Mouse (Mus musculus) retina, adult 2 months (tissue): ENCODE results near the gene Sh2b3.

Experiments used
- DNase-seq: peaks from one replicate; pipeline ENCODE4 v3.0.0-alpha.2; 2012; ENCODE audit warnings: low read depth, low spot score

Sh2b3 gene

DNA sequence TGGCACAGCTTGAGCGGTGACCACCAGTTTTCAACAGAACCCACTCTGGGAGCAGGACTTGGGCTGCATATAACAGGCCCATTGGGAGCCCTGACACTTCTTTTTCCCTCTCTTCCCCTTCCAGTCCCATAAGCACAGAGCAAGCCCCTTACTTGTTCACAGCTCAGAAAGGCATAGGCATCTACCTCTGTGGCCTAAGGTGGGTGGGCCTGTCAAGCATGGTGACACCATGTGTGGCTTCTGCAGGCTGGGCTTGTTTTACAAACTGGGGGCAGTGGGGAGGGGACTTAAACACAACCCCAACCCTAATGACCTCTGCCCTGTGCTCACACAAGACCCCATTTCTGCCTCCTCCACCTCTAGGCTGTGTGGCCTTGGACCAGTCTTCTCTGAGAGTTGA is 13.8 kb downstream of the Sh2b3 start:
- DNase-seq: no peak

DNA sequence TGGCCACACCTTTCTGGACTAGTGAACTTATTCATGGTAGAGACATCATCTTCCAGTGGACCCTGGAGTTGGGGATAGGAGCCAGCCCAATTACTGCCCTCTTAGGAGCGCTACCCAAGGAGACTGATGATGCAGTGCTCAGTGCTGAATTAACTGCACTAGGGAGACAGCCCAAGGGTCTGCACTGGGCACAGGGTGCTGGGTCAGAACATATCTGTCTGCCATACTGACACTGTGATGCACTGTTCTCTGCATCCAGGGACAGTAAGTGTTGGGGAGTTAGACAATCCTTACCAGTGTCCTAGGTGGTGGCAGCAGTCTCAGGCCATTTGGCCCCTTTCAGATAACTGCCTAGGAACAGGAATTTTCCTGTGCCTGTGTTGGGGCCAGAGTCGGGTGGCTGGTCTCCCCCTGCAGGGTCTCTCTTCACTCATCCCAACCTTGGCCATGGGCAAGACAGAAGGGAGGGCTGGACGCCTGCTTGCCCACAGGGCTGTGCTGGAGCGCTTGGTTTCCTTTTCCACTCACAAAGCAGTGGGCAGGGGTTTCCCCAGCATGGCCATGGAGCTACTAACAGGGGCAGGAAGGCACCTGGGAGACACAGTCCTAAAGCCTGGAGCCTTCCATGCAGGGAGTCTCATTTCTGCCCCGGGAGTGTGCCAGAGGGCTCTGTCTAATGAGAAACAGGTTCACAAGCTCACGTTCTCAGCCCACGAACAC is 14.5 kb downstream of the Sh2b3 start:
- no peak for DNase-seq

DNA sequence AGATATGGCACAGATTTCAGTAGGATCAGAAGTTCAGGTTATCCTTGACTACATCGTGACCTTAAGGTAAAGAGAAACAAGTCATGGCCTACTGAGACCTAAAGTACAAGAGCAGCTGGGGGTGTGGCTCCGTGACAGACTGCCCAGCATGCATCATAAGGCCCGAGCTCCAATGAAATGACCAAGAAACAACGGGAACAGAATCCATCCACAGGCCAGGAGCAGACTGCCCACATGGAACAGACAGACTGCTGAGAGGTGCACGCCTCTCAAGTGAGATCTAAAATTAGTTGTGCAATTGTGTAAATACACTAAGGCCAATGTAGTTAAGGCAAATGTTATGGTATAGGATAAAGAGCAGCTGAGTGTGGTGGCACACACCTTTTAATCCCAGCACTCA is 15.9 kb downstream of the Sh2b3 start:
- no peak for DNase-seq

DNA sequence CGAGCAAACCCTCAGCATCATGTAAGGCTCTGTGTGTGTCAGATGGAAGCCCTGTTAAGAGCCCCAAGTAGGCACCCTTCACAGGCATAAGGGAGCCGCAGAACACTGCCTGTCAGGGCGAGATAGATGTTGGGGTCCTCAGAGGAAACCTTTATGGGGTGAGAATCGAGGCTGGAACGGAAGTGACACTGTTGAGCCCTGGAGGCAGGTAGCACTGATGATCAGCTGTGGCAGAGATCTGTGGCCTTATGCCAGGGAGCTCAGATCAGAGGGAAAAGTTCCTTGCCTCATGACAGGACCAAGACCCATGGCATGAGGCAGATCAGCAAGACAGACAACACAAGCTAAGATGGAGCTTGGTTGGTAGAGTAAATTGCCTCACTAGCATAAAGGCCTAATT is 16.3 kb downstream of the Sh2b3 start:
- DNase-seq: no peak

DNA sequence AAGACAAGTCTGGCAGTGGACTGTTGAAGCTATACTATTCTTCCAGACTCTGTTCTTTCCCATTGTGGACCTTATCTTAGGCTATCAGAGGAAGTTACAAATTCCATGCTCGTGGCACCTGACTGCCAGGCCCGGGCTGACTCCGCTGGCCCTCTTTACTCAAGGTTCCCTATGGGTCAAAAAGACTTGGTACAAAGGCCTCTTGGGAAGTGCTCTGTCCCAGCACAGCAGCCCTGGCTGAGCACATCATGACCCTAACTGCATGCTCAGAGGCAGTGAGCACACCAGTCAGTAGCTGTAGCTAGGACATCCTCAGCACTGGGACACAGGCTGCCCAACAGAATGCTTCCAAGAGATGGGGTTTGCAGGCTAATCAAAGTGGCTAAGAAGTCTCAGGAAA is 16.8 kb downstream of the Sh2b3 start:
- no peak for DNase-seq

- no peak for DNase-seq
Observed at GRCm38 (mm10) chr5:121820161-121820560, 17.3 kb downstream of the Sh2b3 start.

DNA sequence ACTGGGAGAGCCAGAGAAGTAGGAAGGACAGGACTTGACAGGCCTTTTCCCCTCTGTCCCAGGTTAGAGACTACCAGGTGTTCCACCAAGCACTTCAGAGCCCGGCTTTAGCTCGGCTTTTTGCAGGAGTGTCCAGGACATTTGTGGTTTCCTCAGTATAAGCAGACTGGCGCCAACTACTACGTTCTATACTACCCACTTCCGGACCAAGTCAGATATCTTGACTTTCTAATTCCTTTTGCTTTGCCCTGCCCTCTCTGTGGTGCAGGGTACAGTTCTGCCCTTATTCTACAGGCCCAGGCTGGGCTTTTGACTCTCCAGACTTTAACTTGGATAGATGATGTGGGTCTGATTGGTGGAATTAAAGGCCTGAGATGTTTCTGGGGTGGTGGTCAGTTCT is 17.9 kb downstream of the Sh2b3 start:
- no peak for DNase-seq

DNA sequence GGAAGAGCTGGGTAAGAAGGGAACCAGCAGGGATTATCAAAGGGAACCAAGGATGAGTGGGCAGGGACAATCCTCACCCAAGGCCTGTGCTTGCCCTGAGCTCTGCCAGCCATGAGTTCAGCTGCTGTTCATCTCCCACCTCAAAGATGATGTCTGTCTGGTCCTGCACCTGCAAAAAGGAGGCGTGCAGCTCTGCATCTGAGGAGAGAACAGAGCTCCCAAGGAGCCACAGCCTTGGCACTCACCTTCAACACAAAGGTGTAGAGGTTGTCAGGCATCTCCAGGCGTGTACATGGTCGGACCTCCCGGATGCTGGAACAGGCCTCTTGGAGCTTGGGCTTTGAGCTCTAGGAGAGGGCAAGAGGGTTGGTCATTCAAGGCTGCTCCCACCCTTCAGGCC is 18.6 kb downstream of the Sh2b3 start:
- no peak for DNase-seq

DNA sequence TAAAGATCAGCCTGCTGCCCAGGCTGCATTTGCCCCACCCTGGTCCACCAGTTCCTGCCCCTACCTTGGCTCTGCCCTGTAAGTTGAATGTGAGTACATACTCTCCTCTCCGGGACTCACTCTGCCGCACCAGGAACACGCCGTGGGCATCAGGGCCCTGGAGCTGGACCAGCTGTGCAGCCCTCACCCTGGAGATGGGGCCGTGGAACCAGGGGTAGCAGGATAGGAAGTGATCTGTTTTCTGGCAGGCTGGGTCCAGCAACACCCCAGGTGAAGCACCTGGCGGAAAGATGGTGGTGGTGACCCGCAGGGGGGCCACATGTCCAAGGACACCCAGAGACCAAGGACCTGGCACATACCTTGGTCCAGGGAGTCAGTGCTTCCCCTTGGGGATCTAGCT is 19.0 kb downstream of the Sh2b3 start:
- no peak for DNase-seq

DNA sequence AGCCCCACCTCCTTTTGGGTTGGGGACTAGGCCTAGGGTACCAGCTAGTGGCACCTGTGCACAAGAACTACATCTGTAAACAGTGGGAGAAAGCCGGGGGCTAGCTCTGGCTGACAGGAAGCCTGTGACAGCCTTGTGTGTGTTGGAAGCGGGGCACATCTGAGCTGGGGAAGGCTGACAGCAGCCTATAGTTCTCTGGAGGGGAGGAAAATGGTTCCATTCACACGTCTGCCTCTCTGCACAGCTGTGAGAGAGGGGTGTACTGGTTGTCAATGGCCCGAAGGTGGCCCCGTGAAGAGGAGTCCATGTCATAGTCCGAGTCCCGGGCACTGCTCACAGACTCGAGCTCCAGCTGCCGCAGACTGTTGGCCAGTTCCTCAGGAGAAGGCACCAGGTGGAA is 19.9 kb downstream of the Sh2b3 start:
- DNase-seq: no peak

GRCm38 (mm10) chr5:121816611-121817010 is 20.8 kb downstream of the Sh2b3 start:
- DNase-seq: no peak

- DNase-seq: no peak
Observed at GRCm38 (mm10) chr5:121815867-121816380, 21.5 kb downstream of the Sh2b3 start.

DNA sequence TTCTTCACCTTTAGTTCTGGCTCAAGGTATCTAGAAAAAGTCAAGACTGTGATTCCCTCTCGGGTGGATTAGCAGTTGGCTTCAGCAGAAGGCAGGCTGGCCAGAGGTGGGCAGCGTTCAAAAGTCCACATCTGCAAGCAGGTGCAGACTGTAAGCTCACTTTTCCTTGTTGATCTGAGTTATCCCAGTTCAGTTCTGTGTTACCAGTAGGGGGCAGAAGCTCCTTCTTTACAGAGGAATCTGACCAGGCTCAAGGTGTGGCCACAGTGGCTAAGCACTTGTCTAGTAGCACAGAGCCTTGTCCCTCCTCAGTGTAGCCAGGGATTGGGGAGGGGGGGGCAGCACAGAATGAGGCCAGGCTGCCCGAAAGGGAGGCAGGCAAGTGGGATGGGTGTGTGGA is 22.4 kb downstream of the Sh2b3 start:
- no peak for DNase-seq

DNA sequence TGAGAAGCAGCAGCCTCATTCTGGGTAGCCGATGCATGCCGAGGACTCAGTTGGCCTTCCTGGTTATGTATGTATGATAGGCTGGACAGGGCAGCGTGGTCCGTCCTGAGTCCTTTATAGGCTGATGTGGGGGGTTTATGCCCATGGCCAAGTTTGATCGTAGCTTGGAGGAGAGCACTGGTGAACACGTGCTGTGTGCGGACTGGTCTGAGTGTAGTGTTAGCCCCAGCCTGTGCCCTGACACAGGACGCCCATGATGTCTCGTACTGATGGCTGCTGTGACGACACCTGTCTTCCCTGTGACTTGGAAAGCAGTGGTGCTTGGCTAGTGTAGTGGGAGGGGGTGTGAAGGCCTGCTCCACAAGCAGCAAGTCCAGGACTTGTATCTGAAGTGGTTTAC is 23.7 kb downstream of the Sh2b3 start:
- DNase-seq: no peak

DNA sequence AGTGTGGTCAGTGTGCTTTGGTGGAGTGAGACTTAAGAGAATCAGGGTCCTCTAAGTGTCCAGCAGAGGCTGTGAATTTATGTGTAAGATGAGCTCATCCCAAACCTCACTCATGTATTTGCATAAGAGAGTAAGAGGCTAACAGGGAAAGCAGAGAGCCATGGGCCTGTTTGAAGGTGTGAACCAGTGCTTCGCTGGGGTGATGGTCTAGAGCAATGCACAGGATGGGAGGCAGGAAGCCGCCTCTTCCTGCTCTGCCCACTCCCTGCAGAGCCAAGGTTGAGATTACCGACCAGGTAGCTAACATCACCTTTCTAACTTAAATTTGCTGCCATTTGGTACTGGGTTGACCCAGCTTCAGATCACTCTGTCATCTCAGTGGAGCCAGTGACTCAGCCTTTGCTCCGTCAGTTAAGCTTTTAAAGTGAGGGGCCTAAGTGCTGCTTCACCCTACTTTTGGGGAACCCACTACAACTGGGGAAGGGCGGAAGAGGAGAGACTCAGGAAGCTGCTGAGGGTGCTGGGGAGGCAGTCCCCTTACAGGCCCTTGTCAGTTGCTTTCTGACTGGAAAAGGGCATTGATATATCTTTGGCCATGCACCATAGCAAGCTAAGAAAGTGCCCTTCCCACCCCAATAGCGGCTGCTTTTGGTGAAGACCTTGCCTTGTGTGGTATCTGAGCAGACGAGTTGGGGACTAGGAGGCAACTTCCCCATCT is 24.8 kb downstream of the Sh2b3 start:
- DNase-seq: no peak

DNA sequence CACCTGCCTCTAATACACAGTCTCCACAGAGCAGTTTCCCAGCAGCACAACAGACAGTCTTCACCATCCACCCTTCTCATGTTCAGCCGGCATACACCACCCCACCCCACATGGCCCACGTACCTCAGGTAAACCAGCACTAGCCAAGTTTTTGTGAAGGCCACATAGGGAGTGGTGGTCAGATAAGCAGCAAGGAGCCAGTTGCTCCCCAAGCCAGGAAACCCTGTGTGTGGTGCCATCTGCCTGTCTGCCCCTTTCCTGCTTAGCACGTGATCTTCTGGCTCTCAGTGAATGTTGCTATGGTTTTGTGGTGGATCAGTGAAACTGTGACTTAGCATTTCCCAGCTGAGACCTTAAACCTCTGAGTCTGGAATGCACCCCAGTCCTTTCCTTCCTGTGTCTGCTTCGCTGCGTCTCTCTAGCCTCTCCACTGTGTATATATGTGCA is 25.9 kb downstream of the Sh2b3 start:
- no peak for DNase-seq

DNA sequence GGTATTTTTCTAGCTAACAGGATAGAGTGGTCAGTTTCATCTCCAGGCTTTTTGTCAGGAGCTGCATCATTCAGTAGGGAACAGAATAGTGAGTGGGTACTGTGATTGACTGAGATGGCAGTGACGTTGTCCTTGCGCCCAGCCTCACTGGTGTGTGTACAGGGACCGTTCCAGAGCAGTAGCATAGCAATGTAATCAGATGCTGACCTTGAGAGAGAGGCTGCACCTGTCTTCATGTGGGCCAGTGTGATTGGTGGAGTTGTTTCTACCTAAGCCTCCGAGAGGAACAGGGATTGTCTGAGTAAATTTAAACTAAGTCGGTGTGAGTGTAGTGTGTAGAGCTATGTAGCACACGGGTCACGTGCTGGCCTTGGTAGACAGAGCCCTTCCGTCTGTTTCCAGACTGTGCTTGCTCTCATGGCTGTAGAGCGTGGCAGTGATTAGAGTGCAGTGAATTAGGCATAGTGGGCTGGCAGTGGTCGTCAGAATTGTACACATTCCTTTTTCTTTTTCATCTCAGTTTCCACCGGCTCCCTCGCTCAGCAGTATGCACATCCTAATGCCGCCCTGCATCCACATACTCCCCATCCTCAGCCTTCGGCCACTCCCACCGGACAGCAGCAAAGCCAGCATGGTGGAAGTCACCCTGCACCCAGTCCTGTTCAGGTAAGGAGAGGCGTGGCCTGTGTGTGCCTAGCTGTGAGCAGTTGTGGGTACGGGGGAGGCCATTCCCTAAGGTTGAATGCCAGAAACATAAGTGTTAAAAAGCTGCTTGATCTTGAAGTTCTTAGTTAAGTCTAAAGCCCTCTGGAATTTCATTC is 26.9 kb downstream of the Sh2b3 start:
- DNase-seq: no peak

- DNase-seq: no peak
Observed at GRCm38 (mm10) chr5:121809667-121810224, 27.7 kb downstream of the Sh2b3 start.

- no peak for DNase-seq
Observed at GRCm38 (mm10) chr5:121808202-121808601, 29.2 kb downstream of the Sh2b3 start.

DNA sequence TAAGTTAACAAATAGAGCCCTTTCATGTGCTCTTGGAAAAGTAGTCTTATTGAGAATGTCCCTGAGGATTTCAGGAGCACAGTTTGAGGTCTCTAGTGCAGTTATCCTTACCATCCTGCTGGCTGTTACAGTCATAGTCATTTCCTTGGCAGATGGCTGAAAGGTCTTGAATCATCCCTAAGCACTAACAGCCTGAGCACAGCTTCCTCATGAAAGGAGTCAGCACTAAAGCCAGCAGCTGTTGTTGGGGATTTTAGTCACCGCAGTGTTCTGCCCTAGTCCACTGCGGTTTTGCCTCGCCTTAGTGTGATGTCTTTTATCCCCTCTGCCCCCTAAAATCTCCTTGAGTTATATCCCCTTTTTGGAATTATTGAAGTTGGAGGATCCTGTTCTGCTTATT is 30.3 kb downstream of the Sh2b3 start:
- no peak for DNase-seq

DNA sequence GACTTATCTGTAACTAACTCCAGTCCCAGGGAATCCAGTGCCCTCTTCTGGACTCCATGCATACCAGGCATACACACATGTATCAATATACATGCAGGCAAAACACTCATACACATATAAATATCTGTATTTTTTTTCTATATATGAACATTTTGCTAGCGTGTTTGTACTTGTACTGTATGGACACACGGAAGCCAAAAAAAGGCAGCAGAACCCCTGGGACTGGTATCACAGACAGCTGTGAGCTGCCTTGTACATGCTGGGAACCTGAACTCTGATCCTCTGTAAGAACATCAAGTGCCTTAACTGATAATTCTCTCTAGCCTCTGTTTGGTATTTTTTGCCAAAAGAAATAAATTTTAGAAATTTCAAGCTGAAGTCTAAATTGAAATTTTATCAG is 39.0 kb downstream of the Sh2b3 start:
- DNase-seq: no peak

- no peak for DNase-seq
Observed at GRCm38 (mm10) chr5:121795800-121796199, 41.6 kb downstream of the Sh2b3 start.
